Mouse (Mus musculus): ENCODE data around the gene Atp6v1b1.

Atp6v1b1 gene

DNA sequence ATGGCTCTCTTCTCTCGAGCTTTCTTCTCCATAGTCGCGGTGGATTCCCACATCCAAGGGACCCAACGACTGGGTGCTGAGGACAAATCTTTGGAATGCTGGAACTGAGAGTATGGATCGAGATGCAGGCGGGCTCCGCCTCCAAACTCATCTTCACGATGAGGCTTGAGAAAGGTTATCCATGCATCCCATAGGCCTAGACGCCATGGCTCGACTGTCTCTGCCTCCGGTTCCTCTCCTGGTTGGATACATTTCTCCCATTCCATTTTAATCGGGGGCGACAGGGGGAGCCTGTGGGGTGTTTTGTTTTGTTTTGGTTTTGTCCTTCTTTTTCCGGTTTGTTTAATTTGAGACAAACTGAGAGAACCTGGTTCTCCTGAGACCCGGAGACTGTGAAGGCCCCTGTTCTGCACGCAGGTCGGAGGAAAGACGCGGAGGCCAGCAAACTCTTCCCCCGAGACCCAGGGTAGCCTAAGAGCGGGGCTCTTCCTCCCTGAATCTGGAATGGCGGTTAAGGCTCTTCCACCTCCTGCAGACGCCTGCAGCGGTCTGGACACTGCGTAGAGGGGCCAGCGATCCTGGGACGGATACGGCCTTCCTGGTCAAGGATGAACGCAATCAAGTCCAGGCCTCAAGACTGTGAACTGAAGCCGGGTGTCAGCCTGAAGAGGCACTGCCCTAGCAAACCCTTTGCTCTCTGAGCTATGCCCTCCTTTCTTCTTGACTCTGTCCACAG, 27.2 kb upstream of the Atp6v1b1 start:
- no peak for DNase-seq (ENCODE audit: low spot score in 2 of 2)

DNA sequence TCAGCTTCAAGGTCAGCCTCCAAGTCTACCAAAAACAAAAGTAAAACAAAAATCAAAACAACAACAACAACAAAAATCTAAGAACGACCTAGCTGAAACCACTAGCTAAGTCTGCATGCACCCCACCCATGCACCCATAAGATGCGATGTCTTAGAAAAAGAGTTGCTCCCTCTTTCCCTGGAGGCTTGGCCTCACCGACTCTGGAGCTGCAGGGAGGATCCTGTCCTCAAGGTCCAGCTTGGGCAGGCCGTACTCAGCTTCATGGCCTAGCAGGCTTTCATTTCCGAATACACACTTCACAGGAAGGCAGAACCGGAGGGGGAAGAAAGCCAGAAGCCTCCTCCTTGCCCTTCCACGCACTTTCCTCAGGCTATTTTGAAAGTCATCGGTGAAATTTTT, 25.8 kb upstream of the Atp6v1b1 start:
- no peak for DNase-seq (ENCODE audit: low spot score in 2 of 2)

DNA sequence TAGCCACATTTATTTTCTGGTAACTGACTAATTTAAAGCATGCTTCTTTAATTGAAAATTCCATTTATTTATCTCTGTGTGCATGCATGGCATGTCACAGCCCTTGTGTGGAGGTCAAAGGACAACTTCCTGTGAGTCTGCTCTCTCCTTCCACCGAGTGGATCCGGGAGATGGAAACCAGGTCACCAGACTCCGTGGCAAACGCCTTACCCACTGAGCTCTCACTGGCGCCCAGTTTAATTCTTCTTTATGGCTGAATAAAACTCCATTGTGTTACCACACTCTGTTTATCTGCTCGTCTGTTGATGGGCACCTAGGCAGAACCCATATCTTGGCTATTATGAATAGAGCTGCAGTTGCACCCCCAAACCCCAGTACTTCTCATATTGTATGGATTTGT, 20.3 kb upstream of the Atp6v1b1 start:
- no peak for DNase-seq (ENCODE audit: low spot score in 2 of 2)

DNA sequence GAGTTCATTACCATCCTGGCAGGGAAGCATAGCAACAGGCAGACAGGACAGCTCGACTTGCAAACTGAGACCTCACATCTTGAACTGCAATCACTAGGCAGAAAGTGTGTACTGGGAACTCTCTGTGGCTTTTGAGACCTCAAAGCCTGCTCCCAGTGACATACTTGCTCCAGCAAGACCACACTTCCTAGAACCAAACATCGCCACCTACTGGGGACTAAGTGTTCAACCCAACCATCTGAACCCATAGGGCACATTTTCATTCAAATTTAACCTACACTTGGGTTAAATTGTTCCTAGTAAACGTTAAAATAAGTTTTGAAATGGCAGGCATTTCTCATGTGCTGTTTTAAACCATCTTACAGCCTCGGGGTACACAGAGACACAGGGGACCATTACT, 15.6 kb upstream of the Atp6v1b1 start:
- no peak for DNase-seq (ENCODE audit: low spot score in 2 of 2)

DNA sequence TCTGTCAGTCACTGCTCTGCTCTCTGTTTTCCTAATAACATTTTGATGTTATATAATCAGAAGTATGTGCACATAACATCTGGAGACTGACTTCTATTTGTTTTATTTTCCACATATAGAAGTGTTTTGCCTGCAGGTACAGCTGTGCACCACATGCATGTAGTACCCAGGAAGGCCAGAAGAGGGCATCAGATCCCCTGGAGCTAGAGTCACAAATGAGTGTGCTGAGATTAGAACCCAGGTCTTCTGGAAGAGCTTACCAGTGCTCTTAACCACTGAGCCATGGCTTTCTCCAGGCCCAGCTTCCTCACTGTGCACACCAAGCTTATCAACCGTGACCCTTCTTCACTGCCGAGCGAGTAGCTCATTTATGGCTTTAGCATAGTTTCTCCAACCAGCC, 14.3 kb upstream of the Atp6v1b1 start:
- DNase-seq (ENCODE audit: low spot score in 2 of 2), result peak in 1 of 2 experiments; percentile 17

DNA sequence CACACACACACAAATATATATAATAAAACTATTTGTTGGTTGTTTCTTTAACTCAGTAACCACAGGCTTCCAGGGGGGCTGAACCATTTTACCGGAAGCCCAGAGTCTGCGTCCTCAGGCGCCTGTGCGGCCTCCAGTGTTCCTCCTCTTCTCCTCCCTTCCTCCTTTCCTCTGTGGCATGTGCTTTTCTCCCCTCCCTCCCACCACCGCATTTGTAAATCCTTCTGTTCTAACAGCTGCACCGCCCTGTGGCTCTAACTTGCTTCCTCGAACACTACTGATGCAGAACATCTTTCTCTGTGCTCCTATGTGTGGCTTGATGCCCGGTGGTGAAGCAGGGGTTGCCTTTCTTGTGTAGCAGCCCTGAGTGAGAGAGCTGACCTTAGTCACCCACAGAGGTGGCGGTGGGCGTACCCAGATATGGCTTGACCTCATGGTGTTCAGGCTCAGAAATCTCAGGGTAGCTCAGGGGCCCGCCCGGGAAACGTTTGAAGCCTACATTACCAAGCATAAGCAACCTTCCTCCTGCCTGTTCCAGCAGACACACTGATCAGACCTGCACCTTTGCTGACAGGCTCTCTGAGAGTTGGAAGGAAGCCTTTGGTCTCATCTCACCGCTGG, 13.3 kb upstream of the Atp6v1b1 start:
- DNase-seq (ENCODE audit: low spot score in 2 of 2), result no peak

DNA sequence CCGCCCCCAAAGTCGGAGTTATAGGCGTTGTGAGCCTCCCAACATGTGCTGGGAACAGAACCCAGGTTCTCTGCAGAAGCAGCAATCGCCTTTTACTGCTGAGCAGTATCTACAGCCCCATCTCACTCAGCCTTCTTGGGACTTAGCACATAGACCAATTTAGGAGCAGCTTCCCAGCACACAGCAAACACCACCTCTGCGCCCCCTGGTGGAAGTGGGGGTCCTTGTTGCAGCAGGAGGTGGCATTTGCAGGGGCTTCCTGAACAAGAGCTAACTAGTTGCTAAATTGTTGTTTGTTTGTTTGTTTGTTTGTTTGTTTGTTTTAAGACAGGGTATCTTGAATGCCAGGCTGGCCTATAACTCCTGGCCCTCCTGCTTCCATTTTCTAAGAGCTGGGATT, 11.7 kb upstream of the Atp6v1b1 start:
- peak; percentile 31 to 51 for DNase-seq (ENCODE audit: low spot score in 2 of 2)

DNA sequence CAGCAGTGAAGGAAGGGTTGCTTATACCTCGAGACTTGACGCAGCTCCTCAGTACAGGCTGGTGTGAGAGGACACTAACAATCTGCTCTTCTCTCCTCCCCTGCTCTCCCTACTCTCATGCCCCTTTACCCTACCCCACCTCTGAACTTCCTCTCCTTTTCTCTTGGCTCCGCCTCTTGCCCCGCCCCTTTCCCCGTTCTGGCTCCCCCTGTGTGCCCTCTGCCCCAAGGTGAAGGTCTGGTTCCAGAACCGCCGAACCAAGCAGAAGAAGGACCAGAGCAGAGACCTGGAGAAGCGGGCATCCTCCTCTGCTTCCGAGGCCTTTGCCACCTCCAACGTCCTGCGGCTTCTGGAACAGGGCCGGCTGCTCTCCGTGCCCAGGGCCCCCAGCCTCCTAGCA, 5.5 kb upstream of the Atp6v1b1 start:
- DNase-seq (ENCODE audit: low spot score in 2 of 2), result no peak

DNA sequence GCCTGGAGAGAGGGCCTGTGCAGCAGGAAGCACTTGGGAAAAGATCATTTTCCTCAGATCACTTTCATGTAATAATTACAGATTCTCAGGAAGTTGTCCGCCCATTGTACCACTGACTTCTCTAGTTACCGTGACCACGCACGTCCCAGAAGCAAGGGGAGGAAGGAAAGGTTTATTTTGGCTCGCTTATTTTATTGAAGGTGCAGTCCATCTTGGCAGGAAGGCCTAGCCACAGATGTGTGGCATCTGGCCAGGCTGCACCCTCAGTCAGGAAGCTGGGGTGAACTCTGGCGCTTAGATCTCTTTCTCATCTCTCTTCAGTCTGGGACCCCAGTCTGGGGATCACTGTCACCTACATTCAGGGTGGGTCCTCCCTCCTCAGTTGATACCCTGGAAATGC, 4.2 kb upstream of the Atp6v1b1 start:
- no peak for DNase-seq (ENCODE audit: low spot score in 2 of 2)

DNA sequence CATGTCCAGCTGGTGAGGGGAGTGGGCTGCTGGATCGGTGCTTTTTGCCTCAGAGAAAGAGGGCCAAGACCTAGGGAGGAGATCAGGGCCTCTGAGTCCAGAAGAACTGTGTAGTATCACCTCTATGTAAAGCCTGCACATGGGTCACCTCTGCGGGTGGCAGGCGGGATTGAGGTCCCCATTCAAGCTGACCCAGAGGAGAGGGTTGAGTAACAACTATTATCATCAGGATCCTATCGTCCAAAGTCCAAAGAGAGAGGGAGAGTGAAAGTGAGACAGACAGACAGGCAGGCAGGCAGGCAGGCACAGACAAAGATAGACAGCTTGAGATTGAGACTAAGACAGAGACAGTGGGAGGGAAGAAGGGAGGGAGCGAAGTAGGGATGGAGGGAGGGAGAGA, 422 bp downstream of the Atp6v1b1 start:
- DNase-seq (ENCODE audit: low spot score in 2 of 2), result no peak

DNA sequence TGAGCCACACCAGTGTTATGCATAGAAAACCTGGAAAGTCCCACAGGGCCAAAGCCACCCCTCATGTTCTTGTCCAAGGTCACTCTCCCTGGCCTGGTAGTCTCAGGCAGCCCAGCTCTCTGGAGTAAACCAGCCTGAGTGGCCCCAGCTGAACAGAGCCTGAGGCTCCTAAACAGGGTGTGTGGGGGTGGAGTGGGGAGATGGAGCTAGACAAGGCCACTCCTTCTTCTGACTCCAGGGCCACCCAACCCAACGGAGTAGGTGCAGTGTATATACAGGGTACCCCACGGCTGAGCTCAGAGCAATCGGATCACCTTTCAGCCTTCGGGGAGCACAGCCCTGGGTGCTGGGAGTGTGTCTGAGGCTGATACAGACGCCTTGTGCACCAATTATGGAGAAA, 1.3 kb downstream of the Atp6v1b1 start:
- DNase-seq (ENCODE audit: low spot score in 2 of 2), result no peak

DNA sequence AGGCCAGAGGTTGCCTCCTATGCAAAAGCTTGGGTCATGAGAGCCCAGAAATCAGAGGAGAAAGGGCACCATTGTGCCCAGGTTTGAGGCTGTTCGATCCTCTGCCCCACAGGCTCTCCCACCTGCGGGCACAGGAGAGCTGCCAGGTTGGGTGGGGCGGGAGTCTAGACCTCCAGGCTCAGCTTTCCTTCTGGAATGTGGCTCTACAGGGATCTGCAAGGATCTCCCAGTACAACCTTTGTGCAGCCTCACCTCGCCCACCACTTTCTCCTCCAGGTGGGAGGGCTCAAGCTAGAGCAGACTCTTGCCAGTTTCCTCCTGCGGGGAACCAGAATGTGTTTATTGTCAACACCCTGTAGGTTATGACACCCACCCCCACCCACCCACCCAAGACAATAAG, 1.8 kb downstream of the Atp6v1b1 start:
- no peak for DNase-seq (ENCODE audit: low spot score in 2 of 2)

DNA sequence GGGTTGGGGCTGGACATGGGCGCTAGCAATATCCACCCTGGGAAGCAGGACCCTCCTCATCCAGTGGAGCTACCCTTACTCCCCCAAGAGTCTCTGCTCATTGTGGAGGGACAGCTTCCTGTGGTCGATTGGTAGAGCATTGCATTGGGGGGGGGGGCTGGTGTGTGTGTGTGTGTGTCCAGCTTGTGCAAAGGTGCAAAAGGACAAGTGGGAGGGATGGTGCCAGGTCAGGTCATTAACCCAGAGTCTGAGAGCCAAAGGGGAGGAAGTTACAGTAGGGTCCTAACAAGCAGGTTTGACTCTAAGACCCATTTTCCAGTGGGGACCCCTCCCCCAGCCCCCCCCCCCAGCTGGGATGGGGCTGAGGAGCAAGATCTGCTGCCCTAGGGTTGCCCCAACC, 2.7 kb downstream of the Atp6v1b1 start:
- no peak for DNase-seq (ENCODE audit: low spot score in 2 of 2)

DNA sequence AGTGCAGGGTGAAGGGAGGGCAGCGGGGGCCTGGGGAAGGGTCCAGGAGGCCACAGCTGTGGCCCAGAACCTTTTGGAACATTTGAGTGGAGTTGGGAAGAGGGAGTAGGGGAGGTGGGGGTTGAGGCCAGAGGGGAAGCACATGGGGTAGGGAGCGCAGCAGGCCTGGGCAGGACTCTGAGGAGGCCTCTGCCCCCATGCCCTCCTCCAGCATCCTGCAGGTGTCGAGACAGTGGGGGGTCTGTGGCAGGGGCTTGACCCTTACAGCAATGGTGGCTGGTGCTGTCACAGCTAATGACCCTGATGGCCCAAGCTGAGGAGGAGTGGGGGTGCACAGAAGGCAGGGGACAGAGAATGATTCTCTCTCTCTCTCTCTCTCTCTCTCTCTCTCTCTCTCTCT, 6.5 kb downstream of the Atp6v1b1 start:
- DNase-seq (ENCODE audit: low spot score in 2 of 2), result no peak

DNA sequence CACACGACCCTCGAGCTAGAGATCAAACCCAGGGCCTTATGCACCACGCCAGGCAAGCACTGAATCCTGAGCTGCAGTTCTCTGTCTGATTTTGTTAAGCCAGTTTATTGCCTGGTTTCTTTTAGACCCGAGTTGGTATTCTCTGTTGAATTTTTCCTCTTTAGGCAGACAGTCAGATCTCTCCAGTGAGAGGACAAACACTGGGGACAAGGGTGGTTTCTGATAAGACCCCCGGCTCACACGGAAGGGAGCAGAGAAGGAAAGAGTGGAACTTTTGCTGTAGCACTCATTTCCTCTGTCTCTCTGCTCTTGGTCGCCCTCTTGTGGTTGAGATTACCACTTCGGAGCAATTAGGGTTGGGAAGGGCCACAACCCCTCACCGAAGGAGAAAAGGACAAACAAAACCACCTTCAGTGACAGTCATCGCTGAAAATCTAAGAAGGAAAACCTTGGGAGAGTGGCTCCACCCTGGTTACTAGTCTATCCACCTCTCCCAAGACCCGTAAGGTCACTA, 7.4 kb downstream of the Atp6v1b1 start:
- peak in 1 of 2 experiments; percentile 49 for DNase-seq (ENCODE audit: low spot score in 2 of 2)

DNA sequence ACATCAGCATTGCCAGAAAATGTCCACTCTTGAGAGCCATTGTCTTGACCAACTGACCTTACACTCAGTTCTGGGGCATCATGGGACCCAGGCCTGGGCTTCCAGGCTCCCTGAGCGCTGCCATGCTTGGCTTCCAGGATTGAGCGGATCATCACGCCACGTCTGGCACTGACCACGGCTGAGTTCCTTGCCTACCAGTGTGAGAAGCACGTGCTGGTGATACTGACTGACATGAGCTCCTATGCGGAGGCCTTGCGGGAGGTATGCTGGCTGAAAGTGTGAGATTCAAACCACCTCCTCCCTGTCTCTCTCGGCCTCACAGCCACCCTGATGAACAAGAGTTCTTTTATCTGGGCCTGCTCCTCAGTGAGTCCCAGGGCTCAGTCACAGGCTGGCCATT, 13.3 kb downstream of the Atp6v1b1 start:
- DNase-seq (ENCODE audit: low spot score in 2 of 2), result no peak

DNA sequence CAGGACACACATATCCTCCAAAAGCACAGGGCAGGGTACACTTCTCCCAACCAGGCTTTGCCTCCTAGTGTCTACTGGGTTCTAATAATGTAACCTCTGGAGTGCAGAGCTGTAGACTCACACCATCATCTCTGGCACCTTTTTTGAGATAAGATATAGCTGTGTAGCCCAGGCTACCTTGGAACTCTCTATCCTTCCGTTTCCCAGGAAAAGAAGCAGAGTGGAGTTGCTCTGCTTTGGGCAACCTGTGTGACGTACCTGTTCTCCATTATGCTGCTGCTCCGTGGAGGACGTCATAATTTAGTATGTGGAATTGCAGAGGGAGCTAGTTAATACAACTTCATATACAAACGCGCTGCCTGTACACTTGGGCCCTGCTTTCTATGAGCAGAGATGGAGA, 19.6 kb downstream of the Atp6v1b1 start, which contains the start of gene Ankrd53:
Ankrd53 (plus strand) TSS at position 301 of the 400 bp plus-strand sequence.
- DNase-seq (ENCODE audit: low spot score in 2 of 2), result no peak

DNA sequence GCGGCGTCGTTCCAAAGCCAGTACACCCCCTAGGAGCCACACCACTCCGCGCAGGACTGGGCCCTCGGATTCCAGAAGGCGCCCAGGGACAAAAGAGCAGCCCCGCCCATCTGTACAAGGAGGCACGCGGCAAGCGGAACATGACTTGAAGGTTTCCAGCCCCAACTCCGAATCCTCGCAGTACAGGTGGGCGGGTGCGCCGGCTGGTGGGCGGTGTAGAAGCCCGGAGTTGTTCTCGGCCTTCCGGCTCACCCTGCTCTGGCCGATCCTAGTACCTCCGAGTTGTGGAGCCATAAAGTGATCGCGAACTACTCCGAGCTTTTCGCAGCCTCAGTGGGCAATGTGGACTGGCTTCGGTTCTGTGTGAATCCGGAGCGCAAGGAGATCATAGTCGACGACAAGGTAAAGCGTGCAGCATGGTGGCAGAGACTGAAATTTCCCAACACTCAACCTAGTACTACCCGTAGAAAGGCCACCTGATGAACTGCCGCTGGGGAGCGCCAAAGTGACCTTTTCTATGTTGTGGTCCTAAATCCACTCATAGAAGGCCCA, 20.2 kb downstream of the Atp6v1b1 start:
- no peak for DNase-seq (ENCODE audit: low spot score in 2 of 2)

DNA sequence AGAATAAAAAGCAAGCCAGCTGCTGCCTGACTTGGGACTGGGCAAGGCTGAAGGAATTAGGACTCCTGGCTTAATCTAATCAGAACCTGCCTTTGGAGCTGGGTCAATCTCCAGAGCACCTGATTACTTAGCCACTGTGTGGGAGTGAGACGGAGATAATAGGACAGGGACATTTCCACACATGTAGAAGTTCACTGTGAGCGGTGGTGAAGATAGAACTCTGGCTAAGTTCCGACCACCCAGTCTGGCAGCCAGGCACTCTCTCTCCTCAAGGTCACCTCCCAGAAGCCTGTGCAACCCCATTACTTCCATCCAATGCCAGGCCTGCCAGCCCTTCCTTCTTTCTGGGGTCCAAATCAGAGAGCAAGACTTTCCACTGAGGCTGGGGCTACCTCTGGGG, 24.2 kb downstream of the Atp6v1b1 start:
- DNase-seq (ENCODE audit: low spot score in 2 of 2), result no peak

DNA sequence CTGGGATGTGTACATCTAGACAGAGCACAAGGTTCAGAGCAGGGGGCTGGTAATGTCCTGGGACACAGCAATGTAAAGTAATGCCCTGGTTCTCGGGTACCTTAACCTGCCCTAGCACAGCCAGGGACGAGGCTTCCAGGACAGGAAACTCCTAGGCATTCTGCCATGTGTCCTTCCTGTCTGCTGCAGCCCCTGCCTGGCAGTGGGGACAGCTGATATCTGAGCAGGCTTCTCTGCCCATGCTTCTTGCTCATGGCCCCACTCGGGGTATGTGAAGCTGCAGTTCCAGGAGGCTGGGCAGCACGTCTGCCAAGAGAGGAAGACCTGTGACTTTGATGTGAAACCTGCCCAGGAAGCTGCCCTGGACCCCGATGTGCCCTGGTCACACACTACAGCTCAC, 25.7 kb downstream of the Atp6v1b1 start:
- no peak for DNase-seq (ENCODE audit: low spot score in 2 of 2)

DNA sequence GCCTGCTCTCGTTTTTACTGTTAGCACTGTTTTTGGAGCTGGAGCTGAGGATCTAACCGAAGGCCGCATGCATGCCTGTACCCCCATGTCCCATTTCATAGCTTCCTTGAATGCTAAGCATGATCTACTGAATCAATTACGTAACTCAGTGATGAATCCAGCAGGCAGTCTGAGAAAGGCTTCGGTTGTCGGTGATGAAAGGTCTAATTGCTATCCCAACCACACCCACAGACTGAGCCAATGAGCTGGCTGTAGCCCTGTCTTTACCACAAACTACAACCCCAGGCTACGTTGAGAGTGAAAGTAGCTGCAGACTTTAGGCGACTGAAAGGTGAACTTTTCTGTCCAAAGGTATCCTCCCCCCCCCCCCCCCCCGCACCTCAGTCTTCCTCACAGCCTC, 31.3 kb downstream of the Atp6v1b1 start:
- DNase-seq (ENCODE audit: low spot score in 2 of 2), result no peak

DNA sequence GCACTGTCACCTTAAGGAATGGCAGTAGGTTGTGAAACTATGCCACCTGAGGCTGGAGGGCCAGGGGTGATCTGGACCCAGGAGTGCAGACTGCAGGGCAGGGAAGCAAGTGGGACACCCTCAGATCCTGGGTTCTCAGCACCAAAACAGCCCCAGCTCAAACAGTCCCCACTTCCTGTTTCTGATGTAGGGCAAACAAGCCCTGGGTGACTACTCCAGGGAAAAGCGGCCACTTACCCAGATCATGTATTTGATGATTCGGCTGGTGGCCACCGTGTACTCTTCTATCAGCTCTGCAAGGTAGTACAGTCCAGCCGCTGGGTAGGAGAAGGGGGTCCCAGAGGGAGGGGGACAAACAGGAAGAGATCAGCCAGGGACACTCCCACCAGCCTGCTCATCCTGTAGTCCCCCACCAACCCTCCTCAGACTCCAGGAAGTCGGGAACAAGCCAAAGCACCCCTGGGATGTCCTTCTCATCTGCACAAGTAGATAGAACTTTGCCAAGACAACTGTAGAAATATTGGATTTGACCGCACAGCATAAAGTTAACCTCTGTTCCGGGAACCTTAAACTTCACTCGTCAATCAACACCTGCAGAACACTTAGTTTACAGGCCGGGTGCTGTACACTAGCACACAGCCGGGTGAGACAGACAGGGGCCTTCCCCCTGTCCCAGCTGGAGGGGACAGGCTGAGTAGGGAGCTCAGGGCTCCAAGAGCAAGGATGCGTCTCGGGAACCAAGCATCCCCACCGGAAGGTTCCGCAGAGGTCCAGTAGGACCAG, 32.2 kb downstream of the Atp6v1b1 start:
- DNase-seq (ENCODE audit: low spot score in 2 of 2), result no peak
